Mouse (Mus musculus) liver, embryonic 14.5 days (tissue): Measurements from ENCODE around the gene Fam83e.

Source experiments
- CTCF ChIP-seq: IDR thresholded peaks from 2 replicates; pipeline ENCODE4 v1.5.1; 2016; ENCODE audit warnings: antibody characterized with exemption, low read depth, control low read depth
- EP300 ChIP-seq: IDR thresholded peaks from 2 replicates; pipeline ENCODE4 v1.6.1; 2016; ENCODE audit warnings: antibody characterized with exemption, low read depth

GRCm38 (mm10) chr7:45765995-45766394 lies 45.0 kb downstream of the Fam83e start:
- TF ChIP-seq CTCF (no peak), EP300 (no peak)
